Mouse (Mus musculus) neural tube, embryonic 14.5 days (tissue): ENCODE data around the gene Gm10643. TPM values are rescaled to one million over a fixed set of nuclear protein-coding genes. Genes with fewer than 3 reads are reported as not detected.

Experiments used
- ATAC-seq: fragments of 200-750 bp; cut with Nextera tagmentation; 2 replicates; pipeline ENCODE4 v1.8.0; 2017; ENCODE audit warnings: low read depth, mild to moderate bottlenecking, moderate TSS enrichment, moderate library complexity
- H3K27ac ChIP-seq: fragments of 300-500 bp; sonication (generic); 2 replicates; pipeline ENCODE4 v1.5.1; 2014; ENCODE audit warnings: low read depth, mild to moderate bottlenecking, control low read depth, low read length, moderate library complexity, mixed read lengths
- H3K27me3 ChIP-seq: fragments of 300-500 bp; sonication (generic); 2 replicates; pipeline ENCODE4 v1.6.1; 2014; ENCODE audit warnings: low read length; ENCODE audit not compliant: control insufficient read depth, insufficient read depth
- H3K36me3 ChIP-seq: fragments of 300-500 bp; sonication (generic); 2 replicates; pipeline ENCODE4 v1.6.1; 2014; ENCODE audit warnings: low read length, mixed read lengths; ENCODE audit not compliant: control insufficient read depth, insufficient read depth
- H3K4me1 ChIP-seq: fragments of 300-500 bp; sonication (generic); 2 replicates; pipeline ENCODE4 v1.6.1; 2014; ENCODE audit warnings: low read length; ENCODE audit not compliant: control insufficient read depth, insufficient read depth
- H3K4me2 ChIP-seq: fragments of 300-500 bp; sonication (generic); 2 replicates; pipeline ENCODE4 v1.6.1; 2014; ENCODE audit warnings: mild to moderate bottlenecking, low read depth, low read length, control low read depth
- H3K4me3 ChIP-seq: fragments of 300-500 bp; sonication (generic); 2 replicates; pipeline ENCODE4 v1.5.1; 2014; ENCODE audit warnings: low read depth, low read length, control low read depth, mixed read lengths
- H3K9ac ChIP-seq: fragments of 300-500 bp; sonication (generic); replicated peaks from 2 replicates; pipeline ENCODE4 v1.6.1; 2014; ENCODE audit warnings: low read depth, mild to moderate bottlenecking, control low read depth, low read length, mixed read lengths
- H3K9me3 ChIP-seq: fragments of 300-500 bp; sonication (generic); 2 replicates; pipeline ENCODE4 v1.6.1; 2016; ENCODE audit warnings: low read length; ENCODE audit not compliant: control insufficient read depth
- WGBS: fragments of 180-500 bp; shearing (Covaris S2); extraction: QIAGEN DNeasy Blood & Tissue Kit; methylation state at CpG from one replicate; pipeline ENCODE4 v1.1.7; 2014; 5-methylcytosine and 5-hydroxymethylcytosine counted together
- polyA plus RNA-seq: library from polyadenylated mRNA; unstranded; fragments of >200 nt; fragmentation: Nextera tagmentation; extraction: Ambion mirVana; gene quantifications from 2 replicates; pipeline ENCODE4 v1.2.1, GENCODE M21; 2014

Gm10643 gene
- 1.8 and 2.2 TPM in 2 replicates for polyA plus RNA-seq

GRCm38 (mm10) chr8:84065037-84065436 is at the start of gene Gm10643:
TSS of gene Gm10643 (minus strand) at chr8:84065137.
- H3K27ac ChIP-seq: peak within 1 kb of the TSS; percentile 75
- H3K27me3 ChIP-seq: no peaks in the 10 kb centered on the region
- ATAC-seq: no peak
- H3K9ac ChIP-seq: peak within 1 kb of the TSS; percentile 59
- H3K4me3 ChIP-seq: peak within 1 kb of the TSS; percentile 86
- H3K36me3 ChIP-seq: no peaks in the 10 kb centered on the region
- H3K4me2 ChIP-seq: peak within 1 kb of the TSS; percentile 72
- WGBS: 91% methylated on average over 1 of the region's 1 CpGs
- no peaks in the 10 kb centered on the region for H3K9me3 ChIP-seq
- peaks cover 19% of the 10 kb centered on the region for H3K4me1 ChIP-seq

- no peak overlapping the region for H3K4me3 ChIP-seq
- 0 out of 2 replicates have a peak overlapping the region, but pooled peaks have one; percentile 22 for H3K27ac ChIP-seq
- H3K4me1 ChIP-seq: peaks cover 21% of the 10 kb centered on the region
- ATAC-seq: no peak
- H3K9ac ChIP-seq: no peak overlapping the region
- 89% methylated on average over 5 of the region's 6 CpGs for WGBS
- no peaks in the 10 kb centered on the region for H3K9me3 ChIP-seq
- peaks cover 9% of the 10 kb centered on the region for H3K36me3 ChIP-seq
- no peak overlapping the region for H3K4me2 ChIP-seq
- H3K27me3 ChIP-seq: no peaks in the 10 kb centered on the region
Observed at GRCm38 (mm10) chr8:84106216-84107040, 41.5 kb upstream of the Gm10643 start.

GRCm38 (mm10) chr8:84105676-84106075 is 40.7 kb upstream of the Gm10643 start:
- H3K27me3 ChIP-seq: no peaks in the 10 kb centered on the region
- peaks cover 11% of the 10 kb centered on the region for H3K36me3 ChIP-seq
- no peak overlapping the region for H3K4me3 ChIP-seq
- no peak overlapping the region for H3K9ac ChIP-seq
- H3K9me3 ChIP-seq: no peaks in the 10 kb centered on the region
- WGBS: 76% methylated on average over 2 of the region's 2 CpGs
- H3K4me1 ChIP-seq: peaks cover 21% of the 10 kb centered on the region
- no peak overlapping the region for H3K4me2 ChIP-seq
- peak overlapping the region; percentile 94 for H3K27ac ChIP-seq
- no peak for ATAC-seq

- Histone ChIP-seq H3K27ac (peak within 1 kb of the TSS; percentile 94), H3K9me3 (no peaks in the 10 kb centered on the region), H3K9ac (peak within 1 kb of the TSS; percentile 72), H3K36me3 (peaks cover 15% of the 10 kb centered on the region), H3K4me2 (peak within 1 kb of the TSS; percentile 84), H3K27me3 (no peaks in the 10 kb centered on the region), H3K4me1 (peaks cover 21% of the 10 kb centered on the region), H3K4me3 (peak within 1 kb of the TSS; percentile 60)
- 5% methylated on average over 42 of the region's 42 CpGs for WGBS
- ATAC-seq: peak; percentile 96
Observed at GRCm38 (mm10) chr8:84104697-84105609, 40.0 kb upstream of the Gm10643 start, which contains the start of gene Dcaf15. TSS of gene Dcaf15 (minus strand) at chr8:84104768.

- H3K4me2 ChIP-seq: peak overlapping the region; percentile 84
- H3K4me1 ChIP-seq: peaks cover 21% of the 10 kb centered on the region
- H3K36me3 ChIP-seq: peaks cover 15% of the 10 kb centered on the region
- WGBS: 3% methylated on average over 23 of the region's 29 CpGs
- H3K9me3 ChIP-seq: no peaks in the 10 kb centered on the region
- peak overlapping the region; percentile 60 for H3K4me3 ChIP-seq
- peak; percentile 83 for ATAC-seq
- peak overlapping the region; percentile 94 for H3K27ac ChIP-seq
- H3K27me3 ChIP-seq: no peaks in the 10 kb centered on the region
- H3K9ac ChIP-seq: peak overlapping the region; percentile 72
Observed at GRCm38 (mm10) chr8:84104221-84104620, 39.3 kb upstream of the Gm10643 start.

GRCm38 (mm10) chr8:84103601-84104000 is 38.7 kb upstream of the Gm10643 start:
- H3K9me3 ChIP-seq: no peaks in the 10 kb centered on the region
- peaks cover 21% of the 10 kb centered on the region for H3K4me1 ChIP-seq
- H3K27me3 ChIP-seq: no peaks in the 10 kb centered on the region
- H3K36me3 ChIP-seq: peaks cover 19% of the 10 kb centered on the region
- ATAC-seq: no peak
- H3K9ac ChIP-seq: peak overlapping the region; percentile 72
- H3K27ac ChIP-seq: peak overlapping the region; percentile 94
- 34% methylated on average over 3 of the region's 3 CpGs for WGBS
- H3K4me3 ChIP-seq: peak overlapping the region; percentile 60
- peak overlapping the region; percentile 84 for H3K4me2 ChIP-seq

- no peak for ATAC-seq
- H3K9me3 ChIP-seq: no peaks in the 10 kb centered on the region
Observed at GRCm38 (mm10) chr8:84101476-84102270, 36.7 kb upstream of the Gm10643 start.

GRCm38 (mm10) chr8:84098376-84098775 is 33.4 kb upstream of the Gm10643 start:
- H3K27ac ChIP-seq: no peak overlapping the region
- H3K9me3 ChIP-seq: no peaks in the 10 kb centered on the region
- no peak overlapping the region for H3K4me2 ChIP-seq
- no peak overlapping the region for H3K9ac ChIP-seq
- WGBS: 97% methylated on average over 7 of the region's 7 CpGs
- H3K4me3 ChIP-seq: no peak overlapping the region
- H3K27me3 ChIP-seq: no peaks in the 10 kb centered on the region
- no peak for ATAC-seq
- H3K4me1 ChIP-seq: peaks cover 12% of the 10 kb centered on the region
- H3K36me3 ChIP-seq: peaks cover 66% of the 10 kb centered on the region

More at GRCm38 (mm10) chr8:84101476-84102270, 36.7 kb upstream of the Gm10643 start:
- Histone ChIP-seq H3K4me2 (no peak overlapping the region), H3K4me1 (peaks cover 21% of the 10 kb centered on the region), H3K9ac (no peak overlapping the region), H3K27ac (no peak overlapping the region), H3K4me3 (no peak overlapping the region), H3K27me3 (no peaks in the 10 kb centered on the region), H3K36me3 (peaks cover 38% of the 10 kb centered on the region)
- 94% methylated on average over 25 of the region's 25 CpGs for WGBS
